11 mouse cellular contexts compared by ENCODE assay signal in genomic region chr15:6742337-6743025, GRCm38 (mm10). TPM values are rescaled to one million over a fixed set of nuclear protein-coding genes. Genes with fewer than 3 reads are reported as not detected.
DNase-seq lines count a peak whose midpoint lies in the region; TF ChIP-seq lines count a peak whose summit lies in the region.
"Had no signal": no experiment of that assay in that cellular context is flagged by ENCODE, and none has a peak within 500 bp of the region (broad histone marks: within the 10 kb centered on the region; RNA-seq: fewer than 3 reads in every experiment).

No protein-coding gene starts in this region.

- peak overlapping the region; percentile 77 for H3K27ac ChIP-seq in heart, embryonic 10.5 days
- no peak overlapping the region for H3K27ac ChIP-seq in thymus, adult 2 months (ENCODE audit: control insufficient read depth, insufficient read depth, low read length)
- H3K27ac ChIP-seq: forebrain, embryonic 10.5 days; kidney, postnatal 0 days had no signal

- TF ChIP-seq CTCF in thymus, adult 2 months (IDR thresholded peaks at IDR 0.05; ENCODE audit: borderline replicate concordance, control insufficient read depth, extremely low read depth, insufficient read depth, low read length, poor library complexity), result no peak

- DNase-seq in R1 (ENCODE audit: low read depth, low spot score), result peak; percentile 54
- peak; percentile 46 for DNase-seq in adrenal gland, postnatal 25 days
- no peak for DNase-seq in heart, embryonic 10.5 days (ENCODE audit: low spot score)
- DNase-seq in heart, postnatal 4 days, result peak; percentile 63
- DNase-seq in cerebellum, postnatal 10 days, result no peak
- no peak for DNase-seq in thymus, adult 2 months
- DNase-seq in frontal cortex, postnatal 36 days (ENCODE audit: low spot score in 2 of 2), result no peak
- DNase-seq: cerebellum, adult 8-10 months; thymus, postnatal 14 days had no signal

- no peaks in the 10 kb centered on the region for H3K27me3 ChIP-seq in heart, embryonic 10.5 days (ENCODE audit: insufficient read depth, poor library complexity, severe bottlenecking)
- H3K27me3 ChIP-seq in thymus, adult 2 months (ENCODE audit: control insufficient read depth, insufficient read depth, low read length), result no peaks in the 10 kb centered on the region

- peak overlapping the region; percentile 16; the same call in 1 of the 2 replicates for H3K4me3 ChIP-seq in heart, embryonic 10.5 days
- H3K4me3 ChIP-seq in thymus, adult 2 months (ENCODE audit: control insufficient read depth, insufficient read depth, low read length), result no peak overlapping the region
- H3K4me3 ChIP-seq: forebrain, embryonic 10.5 days had no signal

- H3K36me3 ChIP-seq in heart, embryonic 10.5 days, result peaks cover 16% of the 10 kb centered on the region
- H3K36me3 ChIP-seq in thymus, adult 2 months (ENCODE audit: control insufficient read depth, insufficient read depth, low read length), result peaks cover 19% of the 10 kb centered on the region

- no peaks in the 10 kb centered on the region for H3K9me3 ChIP-seq in heart, embryonic 10.5 days
- H3K9me3 ChIP-seq: forebrain, embryonic 10.5 days had no signal

- no peak for TF ChIP-seq POLR2A in thymus, adult 2 months (IDR thresholded peaks at IDR 0.05; ENCODE audit: control insufficient read depth, extremely low read depth, insufficient read depth, low read length, poor library complexity)

- peaks cover 26% of the 10 kb centered on the region for H3K4me1 ChIP-seq in heart, embryonic 10.5 days
- H3K4me1 ChIP-seq in thymus, adult 2 months (replicated peaks; ENCODE audit: control insufficient read depth, insufficient read depth, low read length), result no peaks in the 10 kb centered on the region
- H3K4me1 ChIP-seq: forebrain, embryonic 10.5 days had no signal

- 28% methylated on average over 13 of the region's 13 CpGs for WGBS in heart, embryonic 10.5 days
- WGBS in thymus, adult 2 months, result 96% methylated on average over 13 of the region's 13 CpGs

RNA-seq across cellular contexts. Expression of gene Rictor, which starts 34.3 kb away (rescaled TPM):
- total RNA-seq in adrenal gland, postnatal 25 days (2021), result 28.9 and 32.4 TPM in 2 replicates
- 34.0 and 35.1 TPM in 2 replicates for polyA plus RNA-seq in heart, embryonic 10.5 days (2016; fragmentation: Nextera tagmentation; extraction: Ambion mirVana)
- 10 to 100 TPM; 20.3 to 21.0 TPM for total RNA-seq in heart, postnatal 4 days (2021)
- 23.5 and 23.7 TPM in 2 replicates for polyA plus RNA-seq in thymus, adult 2 months (2012; rRNA removed)

Comparison
In these comparisons a context has a peak if more than half of its experiments do, and no peak if none do; other contexts are left out.
1. DNase-seq: peak in R1 (single experiment), adrenal gland, postnatal 25 days (single experiment) and heart, postnatal 4 days (single experiment); none in heart, embryonic 10.5 days (single experiment), cerebellum, postnatal 10 days (0 of 2), thymus, adult 2 months (single experiment) and frontal cortex, postnatal 36 days (0 of 2).